Mouse (Mus musculus) bone marrow, adult 2 months (tissue): ENCODE data around the gene Cntn1. TPM values are rescaled to one million over a fixed set of nuclear protein-coding genes. Genes with fewer than 3 reads are reported as not detected.
"Not testable (repeated sequence)": the region's sequence is repeated elsewhere in the genome, so short reads cannot be mapped to it uniquely, and the experiment has no call there.

Experiments
- H3K27ac ChIP-seq: fragments of 200-500 bp; 2 replicates; pipeline ENCODE4 v1.5.1; 2012; ENCODE audit warnings: low read depth, mild to moderate bottlenecking, control low read depth, inconsistent platforms, low read length; ENCODE audit not compliant: control insufficient read depth, poor library complexity, insufficient read depth
- H3K4me1 ChIP-seq: fragments of 200-500 bp; 2 replicates; pipeline ENCODE4 v1.6.1; 2011; ENCODE audit warnings: low read length; ENCODE audit not compliant: control insufficient read depth, insufficient read depth
- H3K4me3 ChIP-seq: fragments of 200-500 bp; replicated peaks from 2 replicates; pipeline ENCODE3; 2011; ENCODE audit warnings: mild to moderate bottlenecking, low read depth, low read length, control low read depth; ENCODE audit not compliant: control insufficient read depth
- CTCF ChIP-seq: fragments of 200-500 bp; IDR thresholded peaks from 2 replicates; pipeline ENCODE4 v1.5.1; 2011; ENCODE audit warnings: low read length, control low read depth; ENCODE audit not compliant: control insufficient read depth, insufficient read depth
- POLR2A ChIP-seq: fragments of 200-500 bp; IDR thresholded peaks from 2 replicates; pipeline ENCODE4 v1.6.1; 2011; ENCODE audit warnings: low read depth, mild to moderate bottlenecking, control low read depth, low read length, borderline replicate concordance; ENCODE audit not compliant: control insufficient read depth
- WGBS: fragments of 180-500 bp; shearing (Covaris S2); methylation state at CpG from one replicate; pipeline ENCODE4 v1.1.7; 2018; 5-methylcytosine and 5-hydroxymethylcytosine counted together
- polyA plus RNA-seq: library from polyadenylated mRNA; stranded (reverse); fragments of >200 nt; gene quantifications from 2 replicates; pipeline ENCODE4 v1.2.4, GENCODE M21; 2011; ENCODE audit warnings: low replicate concordance; ENCODE audit not compliant: missing spikeins, insufficient read depth, insufficient read length

The Cntn1 gene
- polyA plus RNA-seq, 1 experiment = not detected

DNA sequence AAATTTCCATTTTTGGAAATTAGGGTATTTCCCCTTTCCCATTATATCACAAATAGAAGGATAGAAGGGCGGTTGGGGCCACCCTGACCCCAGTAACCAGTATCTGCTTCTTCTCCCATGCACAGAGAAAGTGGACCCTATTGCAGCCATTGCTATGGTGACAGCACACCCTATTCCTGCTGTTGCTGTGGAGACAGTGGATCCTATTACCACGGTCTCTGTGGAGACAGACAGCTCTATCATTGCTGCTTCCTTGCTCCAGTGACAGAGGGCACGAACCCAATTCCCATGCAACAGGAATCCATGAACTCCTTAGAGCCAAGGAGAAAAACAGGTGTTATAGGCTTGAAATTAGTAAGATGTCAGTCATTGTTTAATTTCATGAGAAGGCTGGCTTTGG lies 296.9 kb downstream of the Cntn1 start:
- Histone ChIP-seq H3K4me3 (no peak overlapping the region), H3K4me1 (no peaks in the 10 kb centered on the region), H3K27ac (no peak overlapping the region)
- 62% methylated on average over 3 of the region's 3 CpGs for WGBS
- TF ChIP-seq CTCF (no peak), POLR2A (no peak)

DNA sequence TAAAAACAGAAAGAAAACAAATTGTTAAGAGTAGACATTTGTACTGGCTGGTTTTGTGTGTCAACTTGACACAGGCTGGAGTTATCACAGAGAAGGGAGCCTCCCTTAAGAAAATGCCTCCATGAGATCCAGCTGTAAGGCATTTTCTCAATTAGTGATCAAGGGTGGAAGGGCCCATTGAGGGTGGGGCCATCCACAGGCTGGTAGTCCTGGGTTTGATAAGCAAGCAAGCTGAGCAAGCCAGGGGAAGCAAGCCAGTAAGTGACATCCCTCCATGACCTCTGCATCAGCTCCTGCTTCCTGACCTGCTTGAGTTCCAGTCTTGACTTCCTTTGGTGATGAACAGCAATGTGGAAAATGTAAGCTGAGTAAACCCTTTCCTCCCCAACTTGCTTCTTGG lies 297.5 kb downstream of the Cntn1 start:
- not testable (repeated sequence) for H3K4me1 ChIP-seq, H3K4me3 ChIP-seq, H3K27ac ChIP-seq

DNA sequence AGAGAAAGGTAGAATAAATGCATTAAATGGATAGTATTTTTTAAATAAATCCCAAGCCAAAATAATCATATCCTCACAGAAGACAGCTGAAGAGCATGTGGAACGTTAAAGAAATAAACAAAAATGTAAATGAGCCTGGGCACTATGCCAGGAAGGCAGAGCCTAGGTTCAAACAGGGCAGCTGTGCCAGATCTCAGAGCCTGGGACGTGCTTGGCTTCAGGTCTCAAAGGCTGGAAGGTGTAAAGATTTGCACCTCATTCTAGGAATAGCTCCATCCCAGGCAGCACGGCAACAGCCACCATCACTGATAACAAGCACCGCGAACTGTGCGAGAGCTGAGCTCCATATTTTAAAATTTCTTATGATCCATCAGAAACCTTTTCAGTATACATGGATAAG lies 313.2 kb downstream of the Cntn1 start:
- WGBS = 56% methylated on average over 6 of the region's 6 CpGs
- no peak overlapping the region for H3K4me3 ChIP-seq
- H3K27ac ChIP-seq = no peak overlapping the region
- TF ChIP-seq POLR2A (no peak), CTCF (no peak)
- no peaks in the 10 kb centered on the region for H3K4me1 ChIP-seq

DNA sequence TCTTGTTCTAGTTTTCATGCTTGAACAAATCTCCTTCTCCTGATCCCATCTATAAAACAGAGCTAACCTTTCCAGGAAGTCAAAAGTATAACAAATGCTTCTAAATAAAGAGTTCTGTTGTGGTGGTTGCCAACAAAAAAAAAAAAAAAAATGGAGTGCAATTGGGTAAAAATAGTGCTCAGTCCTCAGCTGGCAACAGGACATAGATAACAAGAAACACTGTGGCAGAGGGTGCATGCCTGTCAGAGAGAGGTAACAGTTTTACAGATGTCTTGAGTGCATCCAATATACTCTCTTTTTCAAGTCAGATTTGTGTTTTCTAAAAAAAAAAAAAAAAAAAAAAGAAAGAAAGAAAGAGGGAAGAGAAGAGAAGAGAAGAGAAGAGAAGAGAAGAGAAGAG lies 313.6 kb downstream of the Cntn1 start:
- H3K4me3 ChIP-seq = no peak overlapping the region
- no peaks in the 10 kb centered on the region for H3K4me1 ChIP-seq
- no peak overlapping the region for H3K27ac ChIP-seq
- no peak for TF ChIP-seq CTCF
- TF ChIP-seq POLR2A = no peak

Other genes starting within 250 kb of the Cntn1 start
- gene Smgc, start 212.9 kb upstream of the Cntn1 start, polyA plus RNA-seq = not detected in 2 replicates